Mouse (Mus musculus) kidney, embryonic 16.5 days (tissue): ENCODE results near the gene Gm7534. TPM values are rescaled to one million over a fixed set of nuclear protein-coding genes. Genes with fewer than 3 reads are reported as not detected.
"Not testable (repeated sequence)": the region's sequence is repeated elsewhere in the genome, so short reads cannot be mapped to it uniquely, and the experiment has no call there.

ENCODE experiments used
- ATAC-seq: fragments of 200-750 bp; cut with Nextera tagmentation; 2 replicates; pipeline ENCODE4 v1.8.0; 2017; ENCODE audit warnings: moderate TSS enrichment; ENCODE audit not compliant: low FRiP score, low TSS enrichment
- H3K27ac ChIP-seq: fragments of 300-500 bp; sonication (generic); 2 replicates; pipeline ENCODE4 v1.5.1; 2014; ENCODE audit warnings: low read length
- H3K27me3 ChIP-seq: fragments of 300-500 bp; sonication (generic); 2 replicates; pipeline ENCODE4 v1.6.1; 2014; ENCODE audit warnings: low read length, control low read depth, mixed read lengths; ENCODE audit not compliant: insufficient read depth
- H3K36me3 ChIP-seq: fragments of 300-500 bp; sonication (generic); 2 replicates; pipeline ENCODE4 v1.6.1; 2014; ENCODE audit warnings: low read length, control low read depth, mixed read lengths; ENCODE audit not compliant: insufficient read depth
- H3K4me1 ChIP-seq: fragments of 300-500 bp; sonication (generic); 2 replicates; pipeline ENCODE4 v1.6.1; 2014; ENCODE audit warnings: low read length, control low read depth, mixed read lengths; ENCODE audit not compliant: insufficient read depth
- H3K4me2 ChIP-seq: fragments of 300-500 bp; sonication (generic); replicated peaks from 2 replicates; pipeline ENCODE4 v1.6.1; 2014; ENCODE audit warnings: low read depth, low read length
- H3K4me3 ChIP-seq: fragments of 300-500 bp; sonication (generic); 2 replicates; pipeline ENCODE4 v1.5.1; 2014; ENCODE audit warnings: mild to moderate bottlenecking, low read length
- H3K9ac ChIP-seq: fragments of 300-500 bp; sonication (generic); replicated peaks from 2 replicates; pipeline ENCODE4 v1.6.1; 2014; ENCODE audit warnings: low read length
- H3K9me3 ChIP-seq: fragments of 300-500 bp; sonication (generic); 2 replicates; pipeline ENCODE4 v1.6.1; 2016; ENCODE audit warnings: low read length, control low read depth
- WGBS: fragments of 180-500 bp; shearing (Covaris S2); extraction: QIAGEN DNeasy Blood & Tissue Kit; methylation state at CpG from one replicate; pipeline ENCODE4 v1.1.7; 2014; 5-methylcytosine and 5-hydroxymethylcytosine counted together
- polyA plus RNA-seq: library from polyadenylated mRNA; unstranded; fragments of >200 nt; fragmentation: Nextera tagmentation; extraction: Ambion mirVana; gene quantifications from 2 replicates; pipeline ENCODE4 v1.2.1, GENCODE M21; 2015

Gm7534 gene
- polyA plus RNA-seq, 1 experiment from 2014 or later = 0.25 TPM

GRCm38 (mm10) chr4:134155531-134155930 is 47.3 kb downstream of the Gm7534 start:
- no peaks in the 10 kb centered on the region for H3K27me3 ChIP-seq
- no peaks in the 10 kb centered on the region for H3K9me3 ChIP-seq
- no peak overlapping the region for H3K4me2 ChIP-seq
- H3K4me3 ChIP-seq = no peak overlapping the region
- no peak overlapping the region for H3K27ac ChIP-seq
- WGBS = 92% methylated on average over 6 of the region's 6 CpGs
- H3K4me1 ChIP-seq = peaks cover 5% of the 10 kb centered on the region; the same call in 1 of the 2 replicates
- peaks cover 26% of the 10 kb centered on the region for H3K36me3 ChIP-seq
- no peak overlapping the region for H3K9ac ChIP-seq
- ATAC-seq = no peak

DNA sequence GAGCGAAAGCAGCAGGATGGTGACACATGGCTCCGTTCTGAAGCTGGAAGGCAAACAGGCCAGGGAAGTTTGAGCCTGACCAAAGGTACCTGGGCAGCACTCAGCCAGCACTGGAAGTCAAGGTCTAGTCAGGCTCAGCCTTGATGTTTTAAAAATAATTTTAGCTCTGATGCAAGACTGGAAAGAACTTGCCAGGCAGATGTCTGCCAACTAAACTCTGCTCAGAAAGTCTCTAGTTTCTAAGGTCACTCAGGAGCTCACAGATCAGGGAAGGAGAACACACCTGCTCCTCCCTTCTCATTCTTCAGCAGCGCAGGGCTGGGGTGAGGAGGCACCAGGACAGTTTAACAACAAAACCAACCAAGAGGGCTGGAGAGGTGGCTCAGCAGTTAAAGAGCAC is 48.5 kb downstream of the Gm7534 start:
- H3K9me3 ChIP-seq = no peaks in the 10 kb centered on the region
- H3K27ac ChIP-seq = no peak overlapping the region
- no peak overlapping the region for H3K4me3 ChIP-seq
- ATAC-seq = no peak
- H3K36me3 ChIP-seq = peaks cover 26% of the 10 kb centered on the region
- H3K27me3 ChIP-seq = no peaks in the 10 kb centered on the region
- 90% methylated on average over 3 of the region's 3 CpGs for WGBS
- H3K4me2 ChIP-seq = no peak overlapping the region
- H3K9ac ChIP-seq = no peak overlapping the region
- H3K4me1 ChIP-seq = peaks cover 5% of the 10 kb centered on the region; the same call in 1 of the 2 replicates

GRCm38 (mm10) chr4:134153656-134154055 is 49.1 kb downstream of the Gm7534 start:
- 98% methylated on average over 3 of the region's 3 CpGs for WGBS
- no peak for ATAC-seq

GRCm38 (mm10) chr4:134152112-134152511 is 50.7 kb downstream of the Gm7534 start:
- WGBS = 83% methylated on average over 3 of the region's 3 CpGs
- Histone ChIP-seq H3K9me3 (no peaks in the 10 kb centered on the region), H3K27me3 (no peaks in the 10 kb centered on the region), H3K36me3 (peaks cover 31% of the 10 kb centered on the region), H3K4me1 (no peaks in the 10 kb centered on the region), H3K27ac (no peak overlapping the region), H3K4me2 (no peak overlapping the region), H3K9ac (no peak overlapping the region), H3K4me3 (no peak overlapping the region)
- no peak for ATAC-seq

More at GRCm38 (mm10) chr4:134153656-134154055, 49.1 kb downstream of the Gm7534 start:
- Histone ChIP-seq H3K9ac (no peak overlapping the region), H3K9me3 (no peaks in the 10 kb centered on the region), H3K36me3 (peaks cover 31% of the 10 kb centered on the region), H3K27me3 (no peaks in the 10 kb centered on the region), H3K4me1 (no peaks in the 10 kb centered on the region), H3K27ac (no peak overlapping the region), H3K4me2 (no peak overlapping the region), H3K4me3 (no peak overlapping the region)

GRCm38 (mm10) chr4:134149389-134149788 is 53.4 kb downstream of the Gm7534 start:
- no peak for ATAC-seq
- Histone ChIP-seq H3K9ac (no peak overlapping the region), H3K27me3 (no peaks in the 10 kb centered on the region), H3K27ac (no peak overlapping the region), H3K4me3 (no peak overlapping the region), H3K4me2 (no peak overlapping the region), H3K4me1 (no peaks in the 10 kb centered on the region), H3K36me3 (peaks cover 22% of the 10 kb centered on the region; the same call in 1 of the 2 replicates), H3K9me3 (no peaks in the 10 kb centered on the region)
- WGBS = 92% methylated on average over 4 of the region's 4 CpGs

- not testable (repeated sequence) for H3K9ac ChIP-seq, H3K4me3 ChIP-seq, ATAC-seq, H3K27me3 ChIP-seq, H3K4me1 ChIP-seq, H3K9me3 ChIP-seq, H3K4me2 ChIP-seq, H3K36me3 ChIP-seq, H3K27ac ChIP-seq
- WGBS = 93% methylated on average over 5 of the region's 5 CpGs
These were observed 58.5 kb downstream of the Gm7534 start for GRCm38 (mm10) chr4:134144297-134144696.

Other genes starting within 250 kb of the Gm7534 start
- 2,436 and 2,511 TPM in 2 replicates for gene Hmgn2, start 234.4 kb downstream of the Gm7534 start, polyA plus RNA-seq
- 51.7 and 53.1 TPM in 2 replicates for gene Dhdds, start 202.1 kb downstream of the Gm7534 start, polyA plus RNA-seq
- not detected in 2 replicates for gene Lin28a, start 184.2 kb downstream of the Gm7534 start, polyA plus RNA-seq
- gene Zfp683, start 149.2 kb downstream of the Gm7534 start, polyA plus RNA-seq = not detected in 2 replicates
- 4.2 and 4.5 TPM in 2 replicates for gene Crybg2, start 142.2 kb downstream of the Gm7534 start, polyA plus RNA-seq
- gene Cd52, start 107.9 kb downstream of the Gm7534 start, polyA plus RNA-seq = 7.4 and 7.6 TPM in 2 replicates
- gene Ubxn11, start 100.4 kb downstream of the Gm7534 start, polyA plus RNA-seq = 13.5 and 13.8 TPM in 2 replicates
- gene Sh3bgrl3, start 74.2 kb downstream of the Gm7534 start, polyA plus RNA-seq = 389 and 435 TPM in 2 replicates
- gene Cep85, start 15.9 kb downstream of the Gm7534 start, polyA plus RNA-seq = 112 and 141 TPM in 2 replicates
- gene Catsper4, start 24.4 kb upstream of the Gm7534 start, polyA plus RNA-seq = 0.24 and 0.35 TPM in 2 replicates
- 9.6 and 10.9 TPM in 2 replicates for gene Cnksr1, start 35.4 kb upstream of the Gm7534 start, polyA plus RNA-seq
- gene E130218I03Rik, start 40.7 kb upstream of the Gm7534 start, polyA plus RNA-seq = 0.62 and 0.67 TPM in 2 replicates
- 15.0 and 15.8 TPM in 2 replicates for gene Zfp593, start 42.6 kb upstream of the Gm7534 start, polyA plus RNA-seq
- gene Gm30191, start 43.9 kb upstream of the Gm7534 start, polyA plus RNA-seq = not detected in 2 replicates
- 12.2 and 12.8 TPM in 2 replicates for gene Grrp1, start 51.1 kb upstream of the Gm7534 start, polyA plus RNA-seq
- gene Pdik1l, start 84.9 kb upstream of the Gm7534 start, polyA plus RNA-seq = 19.2 and 20.2 TPM in 2 replicates
- 3.3 and 4.1 TPM in 2 replicates for gene Trim63, start 112.1 kb upstream of the Gm7534 start, polyA plus RNA-seq
- gene Slc30a2, start 140.2 kb upstream of the Gm7534 start, polyA plus RNA-seq = 0.92 and 1.4 TPM in 2 replicates
- 0.32 and 0.61 TPM in 2 replicates for gene Extl1, start 180.8 kb upstream of the Gm7534 start, polyA plus RNA-seq
- 19.5 and 20.1 TPM in 2 replicates for gene Pafah2, start 193.3 kb upstream of the Gm7534 start, polyA plus RNA-seq